23 mouse cellular contexts compared by ENCODE assay signal in genomic region chr3:133972774-133973173, GRCm38 (mm10).
A peak's percentile ranks its signal among the peaks of the same experiment; 100 is the strongest.
DNase-seq lines count a peak whose midpoint lies in the region; ATAC-seq and TF ChIP-seq lines count a peak whose summit lies in the region.
"Had no signal": no experiment of that assay in that cellular context is flagged by ENCODE, and none has a peak within 500 bp of the region (broad histone marks: within the 10 kb centered on the region; RNA-seq: fewer than 3 reads in every experiment).

No protein-coding gene starts in this region.

- TF ChIP-seq CTCF in kidney, postnatal 0 days (IDR thresholded peaks at IDR 0.05; ENCODE audit: low read depth), result no peak

- no peak overlapping the region for H3K9ac ChIP-seq in kidney, postnatal 0 days (ENCODE audit: low read depth, low read length)
- H3K9ac ChIP-seq: forebrain, embryonic 13.5 days; forebrain, postnatal 0 days; hindbrain, embryonic 12.5 days had no signal

- no peaks in the 10 kb centered on the region for H3K36me3 ChIP-seq in kidney, postnatal 0 days (ENCODE audit: insufficient read depth, low read length)
- H3K36me3 ChIP-seq: embryonic facial prominence, embryonic 10.5 days; heart, embryonic 10.5 days; hindbrain, embryonic 12.5 days had no signal

- WGBS in kidney, postnatal 0 days, result 28% methylated on average over 2 of the region's 2 CpGs

- H3K4me1 ChIP-seq in kidney, postnatal 0 days (replicated peaks; ENCODE audit: insufficient read depth, low read length), result no peaks in the 10 kb centered on the region
- H3K4me1 ChIP-seq: embryonic facial prominence, embryonic 10.5 days; forebrain, embryonic 13.5 days; heart, embryonic 10.5 days; hindbrain, embryonic 12.5 days had no signal

- no peak overlapping the region for H3K27ac ChIP-seq in kidney, postnatal 0 days
- H3K27ac ChIP-seq: embryonic facial prominence, embryonic 10.5 days; forebrain, embryonic 13.5 days; heart, embryonic 10.5 days; hindbrain, embryonic 12.5 days had no signal

- no peak for ATAC-seq in kidney, postnatal 0 days (replicated peaks; ENCODE audit: low FRiP score, low read depth)
- ATAC-seq: activated CD4-positive, CD25-positive, alpha-beta regulatory T cell, adult 4 months; forebrain, embryonic 13.5 days; forebrain, postnatal 0 days; hindbrain, embryonic 16.5 days; inflammation-experienced regulatory T-cells, adult 6 months; Patski had no signal

- no peaks in the 10 kb centered on the region for H3K9me3 ChIP-seq in kidney, postnatal 0 days (replicated peaks; ENCODE audit: low read length)
- H3K9me3 ChIP-seq: embryonic facial prominence, embryonic 10.5 days; forebrain, embryonic 13.5 days; heart, embryonic 10.5 days; hindbrain, embryonic 12.5 days had no signal

- DNase-seq in adrenal gland, adult 2 months, result peak; percentile 19
- DNase-seq in adrenal gland, postnatal 14 days, result no peak
- peak; percentile 29 for DNase-seq in kidney, postnatal 0 days (ENCODE audit: low spot score)
- DNase-seq in kidney, postnatal 36 days, result no peak
- DNase-seq in embryo, embryonic 11 days, result peak; percentile 9
- no peak for DNase-seq in frontal cortex, postnatal 10 days (ENCODE audit: low spot score in 2 of 2)
- no peak for DNase-seq in spleen, postnatal 4 days (ENCODE audit: low spot score in 2 of 2)
- DNase-seq: adrenal gland, postnatal 25 days; cerebellum, adult 2 months; cerebellum, postnatal 10 days; forebrain, postnatal 0 days; gastrocnemius, postnatal 36 days; heart, adult 18-20 months; heart, postnatal 10 days; heart, postnatal 4 days had no signal

- no peaks in the 10 kb centered on the region for H3K27me3 ChIP-seq in kidney, postnatal 0 days (ENCODE audit: insufficient read depth, low read length)
- H3K27me3 ChIP-seq: forebrain, embryonic 13.5 days; hindbrain, embryonic 12.5 days; Patski had no signal

- no peak overlapping the region for H3K4me2 ChIP-seq in kidney, postnatal 0 days (ENCODE audit: low read length)
- H3K4me2 ChIP-seq: forebrain, embryonic 13.5 days; hindbrain, embryonic 12.5 days had no signal

- H3K4me3 ChIP-seq in kidney, postnatal 0 days (replicated peaks; ENCODE audit: low read depth, low read length), result no peak overlapping the region
- H3K4me3 ChIP-seq: embryonic facial prominence, embryonic 10.5 days; forebrain, embryonic 13.5 days; heart, embryonic 10.5 days; hindbrain, embryonic 12.5 days had no signal

Comparison
In these comparisons a context has a peak if more than half of its experiments do, and no peak if none do; other contexts are left out.
1. DNase-seq: peak in adrenal gland, adult 2 months (single experiment), kidney, postnatal 0 days (single experiment) and embryo, embryonic 11 days (single experiment); none in adrenal gland, postnatal 14 days (single experiment), kidney, postnatal 36 days (0 of 2), frontal cortex, postnatal 10 days (0 of 2) and spleen, postnatal 4 days (0 of 2).